Mouse (Mus musculus) cerebellum, postnatal 10 days (tissue): ENCODE data around the gene Anks1.
A peak's percentile ranks its signal among the peaks of the same experiment; 100 is the strongest.

Experiments
- DNase-seq, 2 experiments: peaks; one replicate each; pipeline ENCODE4 v3.0.0; 2021; ENCODE audit warnings: mixed read lengths in 2 of 2

The Anks1 gene

DNA sequence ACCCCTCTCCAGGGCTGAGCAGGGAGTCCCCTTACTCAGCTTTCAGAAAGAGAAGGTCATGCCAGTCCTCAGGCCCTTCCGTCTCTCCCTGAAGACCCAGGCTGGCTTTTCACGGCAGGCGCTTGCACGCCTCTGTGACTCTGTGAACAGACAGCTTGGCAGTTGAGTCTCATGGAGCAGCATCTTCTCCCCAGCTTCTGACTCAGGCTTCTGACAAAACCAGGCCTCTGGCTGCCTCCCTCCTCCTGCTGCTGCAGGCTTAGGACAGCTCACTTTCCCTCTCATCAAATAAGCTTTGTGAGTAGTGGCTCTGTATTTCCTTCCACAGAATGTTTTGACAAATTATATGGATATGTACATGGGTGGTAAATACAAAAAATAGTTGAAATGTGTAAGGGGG is 91.3 kb downstream of the Anks1 start:
- DNase-seq = no peak

DNA sequence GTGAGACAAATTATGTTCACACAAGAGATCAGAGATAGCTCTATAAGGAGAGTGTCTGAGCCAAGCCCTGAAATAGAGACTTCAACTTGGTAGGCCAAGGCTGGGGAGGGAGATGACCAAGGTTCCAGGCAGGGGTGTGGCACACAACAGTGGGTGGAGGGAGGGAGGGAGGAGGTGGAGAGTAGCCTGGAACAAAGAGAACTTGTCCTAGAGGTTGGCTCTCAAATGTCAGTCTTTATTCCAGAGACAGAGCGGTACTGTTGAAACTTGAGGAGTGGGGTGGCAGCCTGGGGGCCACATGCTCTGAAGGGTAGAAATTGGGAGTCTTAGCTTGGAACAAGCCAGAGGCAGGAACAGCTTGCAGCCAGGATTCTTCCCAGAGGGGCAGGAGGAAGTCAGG is 91.7 kb downstream of the Anks1 start:
- no peak for DNase-seq

DNA sequence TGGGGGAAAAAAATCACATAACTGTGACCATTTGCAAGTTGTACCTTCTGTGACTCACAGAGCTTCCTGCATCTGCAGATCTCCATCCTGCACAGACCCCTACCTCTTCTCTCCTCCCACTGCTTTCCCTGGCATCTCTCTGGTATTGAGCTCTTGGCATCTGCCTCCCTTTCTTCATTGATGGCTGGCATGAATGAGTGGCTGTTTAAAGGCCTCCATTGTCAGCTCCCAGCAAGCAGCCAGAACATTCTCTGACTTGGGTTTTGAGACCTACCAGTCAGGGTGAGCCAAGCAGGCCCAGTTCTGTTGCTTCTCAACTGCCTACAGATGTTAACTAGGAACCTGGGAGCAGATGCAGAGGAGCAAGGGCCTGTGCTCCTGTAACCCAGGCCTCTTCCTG is 96.3 kb downstream of the Anks1 start:
- DNase-seq = peak in 1 of 2 experiments; percentile 41

DNA sequence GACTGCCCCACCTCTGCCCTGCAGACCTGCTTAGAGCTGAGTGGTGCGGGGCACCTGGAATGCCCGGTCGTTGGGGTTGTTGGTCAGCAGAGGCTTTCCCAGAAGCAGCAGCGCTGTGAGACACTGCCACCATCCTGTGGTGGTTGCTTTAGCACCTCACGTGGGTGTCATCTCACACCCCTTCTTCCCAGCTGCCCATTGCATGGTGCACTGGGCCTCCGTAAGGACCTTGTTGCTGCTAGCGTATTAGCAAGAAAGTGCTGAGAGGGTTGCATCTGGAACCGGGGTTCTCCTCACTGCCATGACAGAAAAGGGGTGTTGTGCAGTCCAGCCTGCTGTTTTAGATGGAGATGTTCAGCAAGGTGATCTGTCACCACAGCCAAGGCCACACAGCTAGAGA is 97.1 kb downstream of the Anks1 start:
- DNase-seq = no peak

GRCm38 (mm10) chr17:28006611-28007010 is 97.5 kb downstream of the Anks1 start:
- no peak for DNase-seq

DNA sequence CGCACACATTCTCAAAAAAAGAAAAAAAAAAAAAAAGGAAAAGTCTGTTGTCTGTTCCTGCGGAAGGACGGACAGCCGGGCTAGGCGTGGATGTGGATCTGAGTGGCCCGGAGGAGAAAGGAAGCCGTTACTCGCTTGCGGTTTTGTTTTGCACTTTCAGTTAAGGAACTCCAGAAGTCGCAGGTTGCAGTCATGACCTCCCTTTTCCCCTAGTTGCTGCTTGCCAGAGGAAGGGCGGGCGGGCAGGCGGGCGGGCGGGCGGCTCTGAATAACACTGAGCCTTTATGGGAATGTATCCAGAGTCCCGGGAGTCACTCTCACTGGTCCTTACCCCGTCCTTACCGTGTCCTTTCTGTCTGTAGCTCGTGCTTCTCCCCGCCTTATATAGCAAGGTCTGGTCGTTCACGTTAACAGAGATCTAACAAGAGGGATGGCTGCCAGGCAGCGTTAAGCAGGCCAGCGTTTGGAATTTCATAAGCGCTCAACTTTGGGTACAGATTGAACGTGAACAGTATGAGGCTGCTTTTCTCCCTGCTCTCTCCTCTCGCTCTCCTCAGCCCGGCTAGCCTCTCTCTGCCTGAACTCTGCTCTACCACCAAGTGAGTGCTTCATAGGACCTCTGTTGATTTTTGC is 98.2 kb downstream of the Anks1 start:
- DNase-seq = peak in 1 of 2 experiments; percentile 40

- peak in 1 of 2 experiments; percentile 41 for DNase-seq
Measured at GRCm38 (mm10) chr17:28007857-28008564, 98.9 kb downstream of the Anks1 start.

DNA sequence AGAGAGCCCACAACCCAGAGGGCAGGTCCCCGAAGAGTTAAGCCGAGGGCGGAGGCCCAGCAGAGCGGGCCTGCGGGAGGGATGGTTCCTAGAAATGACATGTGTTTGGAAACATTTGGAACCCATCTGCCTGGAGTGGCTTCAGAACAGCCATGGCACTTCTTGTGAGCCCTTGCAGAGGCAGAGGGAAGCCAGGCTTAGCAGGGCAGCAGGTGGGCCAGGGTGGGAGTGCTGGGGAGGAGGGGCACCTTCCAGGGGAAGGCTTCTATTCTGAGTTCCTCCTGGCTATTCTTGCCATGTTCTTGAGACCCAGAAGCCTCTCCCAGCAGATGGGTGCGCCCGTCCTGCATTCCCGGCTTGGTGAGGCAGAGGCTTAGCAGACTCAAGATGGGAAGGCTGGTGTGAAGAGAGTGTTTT is 99.5 kb downstream of the Anks1 start:
- peak in 1 of 2 experiments; percentile 44 for DNase-seq

GRCm38 (mm10) chr17:28009066-28009715 is 100.1 kb downstream of the Anks1 start:
- DNase-seq = no peak

- peak in 1 of 2 experiments; percentile 46 for DNase-seq
Measured at GRCm38 (mm10) chr17:28009716-28010114, 100.6 kb downstream of the Anks1 start.

DNA sequence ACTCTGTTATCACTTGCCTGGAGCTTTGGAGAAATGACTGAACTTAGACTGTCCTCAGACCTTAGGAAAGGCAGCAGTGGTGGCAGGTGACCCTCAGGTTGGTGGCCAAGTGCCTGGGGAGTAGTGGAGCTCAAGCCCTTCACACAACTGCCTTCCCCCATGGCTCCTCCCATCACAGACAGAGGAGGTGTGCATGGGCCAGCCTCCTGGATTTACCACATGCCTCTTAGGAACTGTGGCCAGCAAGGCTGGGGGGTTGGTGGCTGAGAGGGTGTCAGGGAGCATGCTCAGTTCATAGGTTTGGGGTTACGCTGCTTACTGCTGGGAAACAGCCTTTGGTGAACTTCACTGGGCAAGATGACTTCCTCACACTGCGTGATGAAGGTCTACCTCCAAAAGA is 101.8 kb downstream of the Anks1 start:
- DNase-seq = no peak

- no peak for DNase-seq
Measured at GRCm38 (mm10) chr17:28012851-28013250, 103.7 kb downstream of the Anks1 start.

DNA sequence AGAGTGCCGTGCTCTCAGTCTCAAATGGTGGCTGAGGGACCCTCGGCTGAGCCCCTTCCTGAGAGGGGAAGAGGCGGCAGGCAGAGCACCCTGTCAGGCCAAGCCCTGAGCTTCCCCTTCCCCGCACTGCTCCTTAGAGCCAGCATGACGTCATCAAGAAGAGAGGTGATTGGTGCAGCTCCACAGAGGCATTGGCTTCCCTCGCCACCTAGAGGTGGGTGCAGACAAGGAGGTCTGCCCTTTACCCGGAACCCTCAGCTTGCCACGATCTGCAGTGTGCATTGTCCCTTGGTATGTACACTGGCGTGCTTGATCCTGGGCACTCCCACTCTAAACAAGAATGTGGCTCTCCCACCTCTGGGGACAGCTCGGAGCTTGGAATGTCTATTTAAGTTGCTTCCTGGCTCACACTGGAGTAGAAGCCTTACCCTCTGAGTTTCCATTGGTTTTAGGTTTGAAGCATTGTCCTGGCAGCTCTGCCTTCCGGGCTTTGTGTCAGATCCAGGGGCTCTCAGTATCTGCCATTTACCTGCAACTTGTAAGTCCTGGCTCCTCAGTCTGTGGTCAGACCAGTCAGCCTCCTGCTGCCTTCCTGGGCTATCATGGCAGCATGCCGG is 104.3 kb downstream of the Anks1 start:
- peak; percentile 74 for DNase-seq

DNA sequence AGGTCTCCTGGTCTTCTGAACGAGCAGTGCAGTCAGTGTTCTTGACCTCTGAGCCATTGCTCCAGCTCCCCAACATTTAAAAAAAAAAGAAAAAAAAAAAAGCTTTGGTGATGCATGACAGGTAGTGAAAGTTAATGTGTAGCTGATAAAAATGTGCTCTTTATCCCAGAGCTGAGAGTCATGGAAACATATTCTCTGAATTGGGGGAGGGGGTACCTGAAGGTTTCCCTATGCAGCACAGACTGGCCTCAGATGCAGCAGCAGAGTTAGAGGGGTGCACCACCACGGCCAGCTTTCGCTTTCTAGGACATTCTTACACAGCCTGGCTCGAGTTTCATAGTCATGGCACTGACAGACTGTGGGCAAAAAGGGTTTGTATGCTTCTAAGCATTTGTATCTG is 105.3 kb downstream of the Anks1 start:
- no peak for DNase-seq

GRCm38 (mm10) chr17:28015068-28015730 is 106.1 kb downstream of the Anks1 start:
- DNase-seq = no peak

DNA sequence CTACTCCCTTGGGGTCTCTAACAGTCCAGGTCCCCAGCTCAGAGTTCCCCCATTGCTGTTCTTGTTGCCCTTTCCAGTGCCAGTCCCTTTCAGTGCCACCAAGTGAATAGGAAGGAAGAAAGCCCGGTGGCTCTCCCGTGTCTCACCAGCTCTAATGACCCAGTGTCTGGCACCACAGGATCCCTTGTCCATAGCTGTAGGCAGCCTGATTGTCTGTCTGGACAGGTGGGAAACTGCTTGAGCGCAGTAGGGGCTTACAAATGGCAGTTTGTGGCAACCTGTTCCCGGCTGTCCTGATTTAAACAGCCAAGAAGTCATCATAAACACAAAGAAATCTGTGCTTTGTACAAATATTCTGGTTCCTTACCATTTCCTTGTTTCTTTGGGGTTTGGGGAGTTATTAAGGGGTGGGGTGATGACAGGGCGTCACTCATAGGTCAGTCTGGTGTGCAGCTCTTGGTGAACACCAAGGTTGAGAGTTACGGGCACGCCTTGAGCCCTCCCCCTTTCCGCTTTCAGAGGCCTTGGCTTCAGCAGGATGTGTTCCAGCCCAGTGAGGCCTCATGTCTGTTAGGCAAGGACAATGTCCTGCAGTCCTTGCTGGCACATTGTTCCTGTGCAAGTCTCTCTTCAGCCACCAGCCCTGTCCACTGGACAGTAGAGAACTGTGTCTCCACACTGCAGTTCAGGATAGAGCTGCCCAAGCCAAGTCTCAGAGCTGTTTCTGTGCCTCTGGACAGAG is 107.1 kb downstream of the Anks1 start:
- DNase-seq = peak; percentile 60 to 75

DNA sequence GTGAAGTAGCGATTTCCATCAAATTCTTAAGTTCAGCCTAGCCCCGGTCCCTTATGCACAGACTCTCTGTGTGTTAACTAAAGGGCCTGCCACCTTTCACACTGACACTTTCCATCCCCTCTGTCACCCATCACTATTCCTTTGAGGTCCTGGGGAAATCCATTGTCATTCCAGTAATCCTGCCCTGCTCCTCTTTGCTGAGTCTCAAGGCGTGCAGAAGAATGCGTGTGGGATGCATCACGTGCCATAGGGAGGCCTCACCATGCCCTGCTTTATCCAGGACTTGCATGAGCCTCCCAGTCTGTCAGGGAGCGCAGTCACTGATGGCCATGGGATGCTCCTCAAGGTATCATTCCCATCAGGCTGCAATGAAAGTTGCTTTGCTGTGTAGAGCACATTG is 109.2 kb downstream of the Anks1 start:
- no peak for DNase-seq

GRCm38 (mm10) chr17:28018776-28019175 is 109.7 kb downstream of the Anks1 start:
- DNase-seq = peak; percentile 54 to 57

DNA sequence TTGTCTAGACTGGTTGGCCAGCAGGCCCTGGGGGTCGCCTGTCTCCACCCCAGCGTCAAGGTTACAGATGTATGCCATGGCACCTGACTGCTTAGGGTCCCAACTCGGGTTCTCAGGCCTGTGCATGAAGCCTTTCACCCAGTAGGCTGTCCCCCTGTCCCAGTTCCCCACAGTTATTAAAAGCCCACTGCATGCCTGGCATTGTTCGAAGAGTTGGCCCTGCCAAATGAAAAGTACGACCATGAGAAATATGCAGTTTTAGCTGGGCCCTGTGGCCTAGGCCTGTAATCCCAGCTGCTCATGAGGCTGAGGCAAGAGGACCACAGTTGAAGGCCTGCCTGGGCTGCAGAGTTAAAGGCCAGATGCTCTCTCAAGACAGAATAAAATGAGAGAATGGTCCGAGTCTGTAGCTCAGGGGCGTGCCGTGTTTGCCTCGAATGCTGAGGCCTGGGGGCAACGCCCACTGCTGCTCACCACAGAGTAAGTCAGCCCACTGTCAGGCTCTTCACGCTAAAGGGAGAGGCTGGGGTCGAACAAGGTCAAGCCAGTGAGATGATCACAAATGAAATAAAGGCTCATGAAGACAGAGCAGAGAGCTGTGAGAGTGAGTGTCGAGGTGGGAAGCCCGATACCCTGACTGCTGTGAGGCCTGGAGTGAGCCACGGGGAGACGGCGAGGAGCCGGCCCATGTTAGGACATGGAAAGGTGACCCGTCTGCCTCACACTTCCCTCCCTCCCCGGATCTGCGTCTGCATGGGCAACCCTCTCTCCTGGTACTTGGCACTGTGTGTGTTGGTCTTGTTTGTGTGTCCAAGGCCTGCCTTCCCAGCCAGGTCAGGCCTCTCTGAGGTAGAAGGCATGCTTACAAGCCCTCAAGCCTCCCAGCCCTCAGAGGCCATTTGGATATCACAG is 110.9 kb downstream of the Anks1 start:
- no peak for DNase-seq

GRCm38 (mm10) chr17:28021911-28022310 is 112.8 kb downstream of the Anks1 start:
- peak; percentile 63 to 73 for DNase-seq
